Mouse (Mus musculus): ENCODE results near the gene Fkbp15.
A peak's percentile ranks its signal among the peaks of the same experiment; 100 is the strongest.
"Not testable (repeated sequence)": the region's sequence is repeated elsewhere in the genome, so short reads cannot be mapped to it uniquely, and the experiment has no call there.

The Fkbp15 gene

DNA sequence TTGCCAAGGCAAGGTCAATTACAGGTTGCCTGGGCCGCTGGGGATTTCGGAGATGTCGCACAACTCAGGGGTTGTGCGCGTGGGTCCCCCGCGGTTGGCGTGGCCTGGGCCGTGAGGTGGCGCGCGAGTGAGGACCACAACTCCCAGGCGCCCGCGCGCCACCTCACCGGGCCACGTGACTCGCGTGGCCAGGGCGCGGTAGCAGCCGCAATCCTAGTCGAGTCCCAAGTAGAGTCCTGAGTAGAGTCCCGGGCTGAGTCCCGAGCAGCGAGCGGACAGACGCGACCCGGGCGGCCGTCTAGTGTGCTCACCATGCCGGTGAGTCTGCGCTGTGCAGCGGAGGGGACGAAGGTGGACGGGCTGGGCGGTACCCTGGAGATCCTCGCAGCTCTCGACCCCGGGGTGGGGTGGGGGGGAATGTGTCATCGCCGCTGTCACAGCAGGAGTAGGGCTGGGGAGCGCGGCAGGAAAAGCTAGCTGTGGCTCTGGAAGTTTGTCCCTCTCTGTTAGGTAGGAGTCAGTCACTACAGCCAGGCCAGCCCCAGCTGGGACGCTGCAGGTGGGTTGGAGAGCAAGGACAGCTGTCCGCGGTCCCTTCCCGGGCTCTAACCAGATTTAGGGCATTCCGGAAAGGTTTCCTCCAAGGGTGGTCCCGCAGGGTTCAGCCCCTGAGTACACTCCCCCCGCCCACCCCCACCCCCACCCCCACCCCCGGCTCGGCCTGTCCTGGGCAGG lies 73.9 kb downstream of the Fkbp15 start:
- DNase-seq (ENCODE audit: extremely low spot score, low read depth, low spot score): peak; percentile 16

DNA sequence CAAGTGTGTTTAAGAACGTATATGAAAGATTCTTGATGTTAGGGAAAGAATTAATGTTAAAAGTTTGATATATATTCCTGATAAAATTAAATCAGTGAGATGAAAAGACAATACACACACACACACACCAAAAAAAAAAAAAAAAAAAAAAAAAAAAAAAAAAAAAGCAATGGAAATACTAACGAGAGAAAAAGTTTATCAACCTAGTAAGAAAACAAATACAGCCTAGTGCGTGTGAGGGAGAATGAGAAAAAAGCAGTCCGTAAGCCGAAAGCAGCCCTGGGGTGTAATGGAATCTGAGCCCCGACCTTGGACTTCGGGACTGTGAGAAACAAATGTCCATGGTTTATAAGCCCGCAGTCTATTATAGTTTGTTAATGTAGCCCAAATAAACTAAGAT lies 74.8 kb downstream of the Fkbp15 start:
- no peak for DNase-seq (ENCODE audit: extremely low spot score, low read depth, low spot score)

DNA sequence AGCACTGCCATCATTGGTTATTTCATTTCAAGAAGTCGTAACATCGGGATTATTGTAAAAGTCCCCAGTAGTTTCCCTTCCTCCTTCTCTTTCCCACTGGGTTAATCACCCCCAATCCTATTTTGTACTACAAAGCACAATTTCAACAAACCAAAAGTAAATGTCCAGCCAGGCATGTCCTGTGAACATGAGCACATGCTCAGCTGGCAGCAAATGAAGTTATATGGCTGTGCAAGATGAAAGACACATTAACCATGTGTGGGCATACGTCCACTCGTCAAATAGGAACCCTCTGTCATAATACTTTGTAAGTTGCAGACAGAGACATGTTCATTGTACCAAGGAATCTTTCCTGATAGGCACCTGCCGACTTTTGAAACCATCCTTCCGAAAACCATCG lies 77.4 kb downstream of the Fkbp15 start:
- DNase-seq (ENCODE audit: extremely low spot score, low read depth, low spot score): no peak

DNA sequence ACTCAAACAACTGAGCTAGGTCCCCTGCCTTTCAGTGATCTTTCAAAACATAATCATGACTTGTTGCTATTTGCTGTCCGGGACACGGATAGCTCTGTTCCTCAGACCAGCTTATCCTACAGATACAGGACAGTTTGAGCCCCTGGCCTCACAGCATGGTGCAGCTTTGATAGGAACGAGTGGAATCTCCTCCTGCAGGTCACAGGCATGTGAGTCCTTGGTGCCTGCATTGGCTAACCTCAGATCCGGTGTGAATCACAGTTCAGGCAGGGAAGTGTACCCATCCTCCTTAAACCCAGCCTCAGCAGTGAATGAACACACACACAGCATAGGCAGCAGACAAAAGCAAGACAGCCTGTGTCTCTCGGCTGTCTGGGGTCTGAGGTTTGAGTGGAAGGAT lies 79.0 kb downstream of the Fkbp15 start:
- no peak for DNase-seq (ENCODE audit: extremely low spot score, low read depth, low spot score)

DNA sequence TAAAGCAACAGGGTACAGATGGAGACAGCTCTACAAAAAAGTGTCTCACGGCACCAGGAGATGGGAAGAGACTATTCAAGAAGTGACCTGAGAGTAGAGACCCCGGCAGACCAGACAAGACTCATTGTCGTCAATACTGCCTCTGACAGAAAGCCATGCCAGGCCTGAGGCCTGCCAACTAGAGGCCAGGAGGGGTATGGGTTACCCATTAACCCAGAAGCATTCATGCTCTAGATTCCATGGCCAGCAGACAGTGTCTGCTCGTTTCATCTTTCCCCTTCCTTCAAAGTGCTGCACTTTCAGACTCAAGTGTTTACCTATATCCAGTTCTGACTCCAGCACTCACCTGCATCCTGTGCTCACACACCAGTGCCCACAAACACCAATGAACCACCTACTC lies 82.3 kb downstream of the Fkbp15 start:
- no peak for DNase-seq (ENCODE audit: extremely low spot score, low read depth, low spot score)

DNA sequence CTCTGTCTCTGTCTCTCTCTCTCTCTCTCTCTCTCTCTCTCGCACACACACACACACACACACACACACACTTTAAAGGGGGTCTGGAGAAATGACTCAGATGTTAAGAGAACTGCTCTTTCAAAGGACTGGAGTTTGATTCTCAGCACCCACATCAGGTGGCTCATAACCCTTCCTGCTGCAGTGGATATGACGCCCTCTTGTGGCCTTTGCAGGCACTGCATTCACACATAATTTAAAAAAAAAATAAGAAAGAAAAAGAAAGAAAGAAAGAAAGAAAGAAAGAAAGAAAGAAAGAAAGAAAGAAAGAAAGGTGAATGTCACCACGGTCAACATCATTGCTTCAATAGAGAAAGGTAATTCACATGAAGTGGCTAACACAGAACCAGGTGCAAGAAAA lies 83.1 kb downstream of the Fkbp15 start:
- no peak for DNase-seq (ENCODE audit: extremely low spot score, low read depth, low spot score)

DNA sequence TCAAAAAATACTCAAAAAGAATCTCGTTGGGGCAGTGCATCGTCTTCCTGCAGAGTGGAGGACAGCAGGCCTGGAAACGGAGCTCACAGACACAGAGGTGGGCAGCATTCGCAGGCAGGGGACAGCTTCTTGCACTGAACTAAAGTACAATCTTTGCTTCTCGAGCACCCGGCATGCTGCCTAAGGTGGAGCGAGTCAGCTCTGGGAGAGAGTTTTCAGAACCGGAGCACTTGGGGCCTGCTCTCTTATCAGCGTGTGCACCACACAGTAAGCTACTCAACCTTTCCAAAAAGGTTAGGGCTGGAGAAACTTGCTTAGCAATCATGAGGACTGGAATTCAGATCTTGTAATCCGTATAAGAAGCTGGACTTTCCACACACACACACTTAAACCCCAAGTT lies 83.7 kb downstream of the Fkbp15 start:
- DNase-seq (ENCODE audit: extremely low spot score, low read depth, low spot score): no peak

DNA sequence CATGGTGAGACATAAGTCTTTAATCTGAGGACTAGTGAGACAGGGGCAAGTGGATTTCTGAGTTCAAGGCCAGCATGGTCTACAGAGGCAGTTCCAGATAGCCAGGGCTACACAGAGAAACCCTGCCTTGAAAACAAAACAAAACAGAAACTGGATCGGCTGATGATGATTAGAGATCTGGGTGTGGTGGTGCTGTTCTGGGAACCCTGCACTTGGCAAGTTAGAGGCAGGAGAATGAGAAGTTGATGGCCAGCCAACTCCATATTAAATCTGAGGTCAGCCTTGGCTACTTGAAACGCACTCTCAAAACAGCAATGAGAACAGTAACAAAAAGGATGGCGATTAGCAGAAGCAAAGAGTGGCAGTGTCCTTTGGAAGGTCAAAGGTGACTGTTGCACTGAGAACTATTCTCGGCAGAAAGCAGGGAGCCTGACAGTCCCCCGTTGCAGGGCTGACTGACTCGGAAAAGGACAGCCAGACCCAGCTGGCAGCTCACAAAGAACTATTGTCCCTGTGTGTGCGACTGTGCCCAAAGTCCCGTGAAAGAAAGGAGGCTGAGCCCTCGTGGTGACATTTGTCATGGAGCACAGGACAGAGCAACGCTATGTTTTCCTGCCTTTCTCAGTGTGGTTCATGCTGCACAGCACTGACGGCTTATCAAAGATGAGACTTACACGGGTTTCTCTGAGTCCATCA lies 85.4 kb downstream of the Fkbp15 start:
- no peak for DNase-seq (ENCODE audit: extremely low spot score, low read depth, low spot score)

DNA sequence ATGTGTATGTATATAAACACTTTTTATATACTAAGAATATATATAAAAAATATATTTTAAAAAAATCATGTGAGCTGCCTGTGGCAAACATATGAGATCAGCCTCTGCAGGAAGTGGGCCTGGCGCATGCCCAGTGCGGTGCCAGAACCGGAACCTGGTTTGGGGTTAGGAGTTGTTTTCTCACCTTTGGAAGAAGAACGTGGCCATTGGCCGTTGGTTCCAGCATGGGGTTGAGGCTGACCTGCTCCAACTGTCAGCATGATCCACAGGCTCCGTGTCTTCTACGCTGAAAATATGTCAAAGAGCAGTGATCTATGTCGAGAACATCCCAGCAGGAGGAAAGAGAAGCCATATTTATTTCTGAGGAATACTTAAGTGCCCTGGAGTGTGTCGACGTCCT lies 86.4 kb downstream of the Fkbp15 start:
- no peak for DNase-seq (ENCODE audit: extremely low spot score, low read depth, low spot score)

DNA sequence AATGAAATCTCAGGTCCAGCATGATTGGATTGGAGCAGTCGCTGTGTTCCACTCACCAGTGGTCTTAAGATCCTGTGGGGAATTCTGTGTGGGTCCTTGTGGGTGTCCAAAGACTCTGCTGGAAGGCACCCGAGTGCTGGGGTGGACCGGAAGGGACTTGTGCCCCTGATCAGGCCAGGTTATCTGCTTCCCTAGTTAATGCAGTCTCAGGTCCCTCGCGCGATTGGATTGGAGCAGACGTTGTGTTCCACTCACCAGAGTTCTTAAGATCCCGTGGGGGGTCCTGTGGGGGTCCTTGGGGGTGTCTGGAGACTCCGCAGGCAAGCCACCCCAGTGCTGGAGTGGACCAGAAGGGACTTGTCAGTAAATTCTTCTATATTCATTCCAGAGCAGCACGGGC lies 87.7 kb downstream of the Fkbp15 start:
- no peak for DNase-seq (ENCODE audit: extremely low spot score, low read depth, low spot score)

DNA sequence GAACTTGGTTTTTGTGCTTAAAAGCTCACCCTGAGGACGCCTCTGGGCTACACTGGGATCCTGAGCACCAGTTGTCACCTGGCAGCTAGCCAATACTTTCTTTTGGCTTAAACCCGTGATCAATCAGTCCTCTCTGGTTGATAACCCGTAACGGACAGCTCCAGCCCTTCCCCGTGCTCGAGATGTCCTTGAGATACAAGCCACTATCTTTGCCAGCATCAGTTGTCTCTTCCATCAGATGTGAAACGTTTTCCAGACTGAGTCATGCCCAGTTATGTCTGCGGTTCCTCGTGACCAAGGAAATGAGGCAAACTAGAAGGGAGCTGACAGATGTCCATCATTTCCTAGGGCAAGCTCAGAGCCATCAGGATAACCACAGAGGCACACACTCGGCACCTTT lies 93.2 kb downstream of the Fkbp15 start:
- DNase-seq (ENCODE audit: extremely low spot score, low read depth, low spot score): no peak

DNA sequence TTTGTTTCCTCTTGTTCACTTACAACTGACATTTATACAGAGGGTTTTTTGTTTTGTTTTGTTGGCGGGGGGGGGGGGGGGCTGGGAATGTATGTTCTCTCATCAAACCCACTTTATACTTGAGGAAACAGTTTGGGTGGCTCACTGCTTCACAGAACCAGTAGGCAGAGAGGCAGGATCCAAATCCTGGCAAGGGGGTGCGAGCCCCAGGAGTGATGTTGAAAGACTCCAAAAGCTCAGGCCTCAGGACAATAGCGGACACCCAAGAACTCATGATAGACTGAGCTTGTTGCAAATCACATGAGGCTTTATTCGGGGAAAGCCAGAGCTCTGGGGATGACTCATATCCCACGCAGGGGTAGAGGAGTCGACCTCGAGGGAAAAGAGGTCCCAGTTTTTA lies 94.3 kb downstream of the Fkbp15 start:
- not testable (repeated sequence) for DNase-seq (ENCODE audit: extremely low spot score, low read depth, low spot score)

DNA sequence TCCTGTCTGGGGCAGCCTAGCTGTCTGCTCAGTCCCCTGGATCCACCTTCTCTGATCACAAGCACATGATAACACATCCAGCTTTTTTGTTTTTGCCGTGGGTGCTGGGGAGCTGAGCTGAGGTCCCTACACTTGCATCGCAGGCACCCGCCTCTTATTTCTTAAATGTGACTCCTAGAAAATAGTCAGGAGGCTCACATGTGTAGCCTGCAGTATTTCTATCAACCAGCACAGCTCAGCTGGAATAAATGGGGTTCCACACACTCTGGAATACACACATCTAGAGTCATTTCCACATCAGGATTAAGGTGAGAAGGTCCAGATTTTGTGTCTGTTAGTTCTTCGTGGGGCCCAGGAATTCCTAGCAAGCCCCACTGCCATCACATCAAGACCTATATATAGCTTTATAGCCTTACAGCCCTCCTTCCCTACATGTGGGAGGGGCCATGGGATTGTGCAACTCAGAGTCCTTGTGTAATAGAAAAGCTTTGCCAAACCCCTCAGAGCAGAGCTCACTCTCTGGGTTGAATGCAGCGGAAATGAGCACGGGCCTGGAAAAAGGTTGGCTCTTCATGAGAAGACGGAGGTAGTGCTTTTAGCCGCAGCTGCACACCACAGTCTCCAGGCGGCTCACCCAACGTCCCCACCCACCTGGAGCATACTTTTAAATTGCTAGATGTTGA lies 95.1 kb downstream of the Fkbp15 start:
- no peak for DNase-seq (ENCODE audit: extremely low spot score, low read depth, low spot score)

DNA sequence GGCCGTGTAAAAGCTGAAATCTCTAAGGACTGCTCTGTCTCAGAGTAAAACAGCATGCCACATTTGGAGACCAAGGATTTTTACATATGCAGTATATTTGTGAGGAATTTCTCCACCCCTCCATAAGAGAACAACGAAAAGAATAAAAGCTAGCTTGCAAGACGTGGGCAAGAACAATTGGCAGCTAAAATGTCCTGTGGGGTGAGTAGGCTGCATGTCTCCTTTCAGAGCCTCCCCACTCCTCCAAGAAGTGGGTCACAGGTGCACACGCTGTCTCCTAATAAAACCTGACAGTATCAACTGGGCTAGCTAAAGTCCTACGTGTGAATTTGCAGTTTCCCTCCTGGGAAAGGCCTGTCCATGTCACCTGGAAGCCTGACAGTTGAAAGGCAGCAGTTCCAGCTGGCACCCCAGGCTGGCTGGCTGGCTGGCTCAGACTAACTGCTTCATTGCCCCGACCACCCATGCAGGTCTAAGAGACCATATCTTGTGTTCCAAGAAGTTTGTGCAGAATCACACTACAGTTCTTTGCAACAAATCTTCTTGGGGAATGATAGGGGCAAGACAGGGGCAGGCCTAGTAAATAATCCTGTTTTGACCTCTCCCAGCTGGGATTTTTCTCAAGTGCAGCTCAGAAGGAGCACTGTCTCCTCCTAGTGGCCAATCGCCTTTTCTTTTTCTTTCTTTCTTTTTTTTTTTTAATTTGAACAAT lies 97.1 kb downstream of the Fkbp15 start:
- DNase-seq (ENCODE audit: extremely low spot score, low read depth, low spot score): no peak

DNA sequence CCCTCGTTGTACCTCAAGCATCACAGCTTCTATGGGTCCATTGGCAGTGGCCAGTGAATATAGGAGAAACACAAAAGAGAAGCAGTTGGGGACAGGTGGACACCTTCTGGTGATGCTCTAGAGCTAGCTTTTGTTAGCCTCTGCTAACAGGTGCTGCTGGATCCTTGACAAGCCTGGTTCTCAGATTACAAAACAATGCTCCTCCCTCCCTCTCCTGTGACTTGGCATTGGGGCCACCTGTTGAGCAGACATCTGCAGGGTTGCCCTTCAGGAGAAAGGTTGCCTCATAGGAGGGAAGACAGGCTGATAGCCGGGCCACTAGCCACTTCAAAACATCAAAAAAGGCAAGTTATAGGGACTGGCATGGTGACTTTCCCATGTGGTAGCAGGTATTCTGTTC lies 98.1 kb downstream of the Fkbp15 start, which contains the start of gene Slc31a2:
Slc31a2 (plus strand) TSS at position 287 of the 400 bp plus-strand sequence.
- DNase-seq (ENCODE audit: extremely low spot score, low read depth, low spot score): no peak

DNA sequence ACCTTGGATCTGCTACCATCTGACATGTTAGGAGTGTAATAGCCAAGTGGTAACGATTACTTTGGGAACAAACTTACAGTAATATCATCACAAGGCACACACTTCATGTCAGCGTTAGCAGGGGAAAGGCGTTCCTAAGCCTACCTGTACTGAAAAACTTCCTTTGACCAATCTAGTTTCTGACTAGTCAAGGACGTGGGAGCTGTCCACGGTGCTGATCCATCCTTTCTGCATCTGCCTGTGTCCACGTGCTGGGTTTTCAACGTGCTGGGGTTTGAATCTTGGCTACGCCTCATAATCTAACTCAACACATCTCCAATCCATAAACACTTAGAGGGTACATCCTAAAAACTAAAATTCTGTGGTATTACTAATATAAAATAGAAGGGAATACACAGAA lies 103.4 kb downstream of the Fkbp15 start:
- DNase-seq (ENCODE audit: extremely low spot score, low read depth, low spot score): peak; percentile 33

DNA sequence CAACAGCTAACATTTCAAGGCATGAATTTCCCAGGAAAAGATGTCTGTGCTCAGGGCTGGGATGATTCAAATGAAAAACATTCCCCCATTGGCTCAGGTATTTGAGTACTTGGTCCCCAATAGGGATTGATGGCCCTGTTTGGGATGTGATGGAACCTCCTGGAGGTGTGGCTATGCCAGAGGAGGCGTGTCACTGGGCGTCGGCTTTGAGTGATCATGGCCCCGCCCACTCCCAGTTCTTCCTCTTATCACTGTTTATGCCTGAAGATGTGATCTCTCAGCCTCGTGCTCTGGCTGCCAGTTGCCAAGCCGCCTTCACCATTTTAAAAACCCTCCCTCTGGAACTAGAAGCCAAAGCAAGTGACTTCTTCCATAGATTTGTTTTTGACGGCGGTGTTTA lies 105.8 kb downstream of the Fkbp15 start:
- no peak for DNase-seq (ENCODE audit: extremely low spot score, low read depth, low spot score)

DNA sequence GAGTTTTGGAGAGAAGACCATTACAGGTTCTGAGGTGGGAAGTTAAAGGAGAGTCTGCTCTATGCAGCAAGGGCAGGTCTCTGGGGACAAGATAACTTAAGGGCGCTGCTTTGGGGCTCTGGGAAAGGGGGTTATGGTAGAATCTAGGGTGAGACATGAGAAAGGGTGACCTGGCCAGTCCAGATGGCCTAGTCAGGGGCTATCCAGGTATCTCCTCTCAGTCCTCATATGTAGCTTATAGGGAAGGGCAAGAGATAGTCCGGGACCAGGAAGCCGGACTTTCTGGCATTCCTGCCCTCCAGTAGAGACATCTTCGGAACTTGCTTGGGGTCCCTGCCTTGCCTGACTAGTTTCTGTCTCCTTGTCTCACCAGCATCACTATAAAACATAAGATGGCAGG lies 108.6 kb downstream of the Fkbp15 start:
- no peak for DNase-seq (ENCODE audit: extremely low spot score, low read depth, low spot score)

DNA sequence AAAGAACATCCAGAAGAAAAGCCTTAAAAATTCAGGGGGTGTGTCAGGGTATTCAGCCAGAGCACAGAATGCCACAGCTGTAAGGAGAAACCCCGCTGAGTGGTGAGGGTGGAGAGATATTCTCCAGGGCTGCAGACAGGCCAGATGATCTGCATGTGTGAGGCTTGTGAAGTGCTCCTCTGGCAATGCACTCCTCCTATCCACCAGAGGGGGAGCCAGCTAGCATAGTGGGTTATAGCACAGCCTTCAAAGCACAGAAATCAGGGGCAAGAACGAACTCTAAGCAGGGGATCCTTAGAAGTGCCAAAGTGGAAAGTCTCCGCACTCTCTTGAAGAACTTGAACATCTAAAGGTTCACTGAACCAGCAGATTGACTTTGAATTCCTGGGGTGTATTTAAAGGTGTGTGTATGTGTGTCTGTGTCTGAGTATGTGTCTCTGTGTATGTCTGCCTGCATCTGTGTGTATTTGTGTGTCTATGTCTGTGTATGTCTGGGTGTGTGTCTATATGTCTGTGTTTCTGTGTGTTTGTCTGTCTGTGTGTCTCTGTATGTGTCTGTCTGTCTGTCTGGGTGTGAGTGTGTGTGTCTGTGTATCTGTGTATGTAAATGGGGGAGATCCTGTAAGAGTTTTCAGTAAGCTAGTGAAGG lies 109.3 kb downstream of the Fkbp15 start:
- no peak for DNase-seq (ENCODE audit: extremely low spot score, low read depth, low spot score)

Data from hindlimb bud, embryonic 11.5 days (tissue).